Mouse (Mus musculus): Measurements from ENCODE around the gene Ppcdc.

The Ppcdc gene

GRCm38 (mm10) chr9:57439522-57440295 is at the start of gene Ppcdc:
Gene Ppcdc (minus strand): TSS chr9:57440124.
- DNase-seq = peak; percentile 99

- no peak for DNase-seq
Measured at GRCm38 (mm10) chr9:57487807-57488206, 47.9 kb upstream of the Ppcdc start.

- DNase-seq = peak; percentile 85
Measured at GRCm38 (mm10) chr9:57485774-57486173, 45.9 kb upstream of the Ppcdc start.

- no peak for DNase-seq
Measured at GRCm38 (mm10) chr9:57468914-57469313, 29.0 kb upstream of the Ppcdc start.

GRCm38 (mm10) chr9:57467896-57468549 is 28.1 kb upstream of the Ppcdc start, which contains the start of gene Scamp5:
Gene Scamp5 (minus strand): TSS chr9:57468060.
- DNase-seq = peak; percentile 91

GRCm38 (mm10) chr9:57467271-57467771 is 27.4 kb upstream of the Ppcdc start:
- peak; percentile 5 for DNase-seq

GRCm38 (mm10) chr9:57466101-57466500 is 26.2 kb upstream of the Ppcdc start:
- DNase-seq = peak; percentile 4

- DNase-seq = no peak
Measured at GRCm38 (mm10) chr9:57462866-57463265, 22.9 kb upstream of the Ppcdc start.

- DNase-seq = no peak
Measured at GRCm38 (mm10) chr9:57459707-57460106, 19.8 kb upstream of the Ppcdc start.

- DNase-seq = no peak
Measured at GRCm38 (mm10) chr9:57453516-57453915, 13.6 kb upstream of the Ppcdc start.

- no peak for DNase-seq
Measured at GRCm38 (mm10) chr9:57452624-57453462, 12.9 kb upstream of the Ppcdc start.

GRCm38 (mm10) chr9:57449715-57450114 is 9.8 kb upstream of the Ppcdc start:
- no peak for DNase-seq

- no peak for DNase-seq
Measured at GRCm38 (mm10) chr9:57440620-57441019, 696 bp upstream of the Ppcdc start.

GRCm38 (mm10) chr9:57439083-57439482 is 841 bp downstream of the Ppcdc start:
- no peak for DNase-seq

GRCm38 (mm10) chr9:57437896-57438614 is 1.9 kb downstream of the Ppcdc start:
- no peak for DNase-seq

- no peak for DNase-seq
Measured at GRCm38 (mm10) chr9:57436166-57436565, 3.8 kb downstream of the Ppcdc start.

- DNase-seq = no peak
Measured at GRCm38 (mm10) chr9:57434405-57435165, 5.3 kb downstream of the Ppcdc start.

- DNase-seq = peak; percentile 90
Measured at GRCm38 (mm10) chr9:57433097-57434032, 6.6 kb downstream of the Ppcdc start.

GRCm38 (mm10) chr9:57432480-57432879 is 7.4 kb downstream of the Ppcdc start:
- no peak for DNase-seq

- DNase-seq = peak; percentile 57
Measured at GRCm38 (mm10) chr9:57431202-57431601, 8.7 kb downstream of the Ppcdc start.
